Mouse (Mus musculus) frontal cortex, postnatal 14 days (tissue): Measurements from ENCODE around the gene Hoxa10.

Source experiments
- DNase-seq, 2 experiments: peaks; one replicate each; pipeline ENCODE4 v3.0.0; 2022; ENCODE audit warnings: low spot score in 2 of 2

Hoxa10 gene

DNA sequence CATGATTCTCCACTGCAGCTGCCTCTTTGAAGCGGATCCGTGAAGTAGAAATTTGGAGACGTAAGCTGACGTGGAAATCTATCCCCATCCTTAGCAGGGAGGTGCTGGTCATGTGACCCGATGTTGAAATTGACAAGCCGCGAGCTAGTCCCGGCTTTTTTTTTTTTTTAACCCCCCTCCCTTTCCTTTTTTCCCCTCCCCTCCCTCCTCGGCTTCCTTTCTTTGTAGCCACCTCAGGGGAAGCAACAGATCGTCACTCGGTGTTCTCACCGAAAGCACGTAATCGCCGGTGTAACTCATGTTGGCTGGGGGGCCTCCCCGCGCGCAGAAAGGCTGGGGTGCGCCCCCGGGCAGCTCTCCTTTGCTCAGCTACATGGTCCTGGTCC, 5.1 kb upstream of the Hoxa10 start, which contains the start of gene Hoxa11:
TSS of gene Hoxa11 (minus strand) at position 54 of the 386 bp plus-strand sequence.
- DNase-seq, result no peak

DNA sequence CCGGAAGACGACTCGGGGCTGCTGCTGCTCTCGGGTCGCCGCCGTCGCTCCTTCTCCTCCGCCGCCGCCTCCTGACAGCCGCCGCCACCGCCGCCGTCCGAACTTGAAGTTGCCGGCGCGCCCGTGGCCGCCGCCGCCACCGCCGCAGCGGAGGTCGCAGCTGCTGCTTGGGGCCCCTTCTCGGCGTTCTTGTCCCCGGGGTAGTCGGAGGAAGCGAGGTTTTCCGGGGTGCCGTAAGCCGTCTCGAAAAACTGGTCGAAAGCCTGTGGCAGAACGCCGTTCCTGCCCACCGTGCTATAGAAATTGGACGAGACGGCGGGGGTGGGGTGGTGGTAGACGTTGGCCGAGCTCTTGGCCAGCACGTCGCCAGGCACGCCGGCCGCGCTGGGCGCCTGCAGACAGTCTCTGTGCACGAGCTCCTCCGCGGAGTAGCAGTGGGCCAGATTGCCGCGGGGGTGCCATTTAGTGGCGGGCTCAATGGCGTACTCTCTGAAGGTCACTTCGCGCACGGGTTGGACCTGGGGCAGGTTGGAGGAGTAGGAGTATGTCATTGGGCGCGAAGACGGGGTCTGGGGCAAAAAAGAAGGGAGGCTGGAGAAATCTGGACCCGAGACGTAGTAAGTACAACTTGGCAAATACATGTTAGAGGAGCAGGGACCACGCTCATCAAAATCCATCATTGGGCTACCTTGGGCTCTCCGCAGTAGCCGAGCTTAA, 4.5 kb upstream of the Hoxa10 start:
- DNase-seq, result no peak

DNA sequence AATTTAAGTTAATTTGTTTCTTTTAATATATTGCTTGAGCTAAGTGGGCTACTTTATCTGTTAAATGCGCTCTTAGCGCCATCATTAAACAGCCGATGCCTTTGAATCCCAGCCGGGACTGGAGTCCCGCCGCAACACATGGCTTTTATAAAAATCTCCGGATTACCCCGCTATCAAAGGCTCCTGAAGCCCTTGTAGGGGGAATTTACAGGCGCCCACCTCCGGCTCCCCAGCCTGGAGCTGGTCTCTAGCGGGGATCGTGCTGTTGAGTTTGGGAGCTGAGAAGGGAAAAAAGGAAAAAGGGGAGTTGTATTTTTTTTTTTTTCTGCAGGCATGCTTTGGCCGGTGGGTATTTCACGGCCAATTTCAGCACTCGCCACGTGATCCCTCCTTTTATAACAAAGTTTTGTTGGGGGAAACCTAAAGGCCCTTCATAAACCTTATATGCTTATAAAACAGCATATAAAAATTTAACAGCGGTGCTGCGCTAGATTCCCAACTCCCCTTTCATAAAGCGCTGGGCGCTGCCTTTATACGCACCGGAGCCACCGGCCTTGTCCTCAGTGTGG, 3.9 kb upstream of the Hoxa10 start:
- no peak for DNase-seq

DNA sequence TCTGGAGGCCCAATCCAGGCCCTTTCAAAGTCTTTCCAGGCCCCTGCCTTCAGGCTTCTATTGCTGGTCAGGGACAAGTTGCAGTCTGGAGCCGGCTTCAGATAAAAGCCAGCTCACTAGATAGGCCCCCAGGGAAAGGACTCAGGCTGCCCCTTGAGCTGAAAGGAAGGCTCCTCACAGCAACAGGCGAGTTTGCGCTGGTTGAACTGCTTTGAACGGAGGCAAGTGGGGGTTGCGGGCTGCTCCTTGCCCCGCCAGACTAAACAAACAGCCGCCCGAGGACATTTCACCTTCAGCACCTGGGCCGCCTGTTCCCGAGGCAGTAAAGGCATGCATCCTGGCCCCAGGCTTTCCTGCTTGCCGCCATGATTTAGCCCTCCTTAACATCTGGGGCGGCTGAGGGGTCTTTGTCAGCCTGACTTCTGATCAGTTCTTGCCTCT, 3.0 kb upstream of the Hoxa10 start:
- DNase-seq, result no peak

DNA sequence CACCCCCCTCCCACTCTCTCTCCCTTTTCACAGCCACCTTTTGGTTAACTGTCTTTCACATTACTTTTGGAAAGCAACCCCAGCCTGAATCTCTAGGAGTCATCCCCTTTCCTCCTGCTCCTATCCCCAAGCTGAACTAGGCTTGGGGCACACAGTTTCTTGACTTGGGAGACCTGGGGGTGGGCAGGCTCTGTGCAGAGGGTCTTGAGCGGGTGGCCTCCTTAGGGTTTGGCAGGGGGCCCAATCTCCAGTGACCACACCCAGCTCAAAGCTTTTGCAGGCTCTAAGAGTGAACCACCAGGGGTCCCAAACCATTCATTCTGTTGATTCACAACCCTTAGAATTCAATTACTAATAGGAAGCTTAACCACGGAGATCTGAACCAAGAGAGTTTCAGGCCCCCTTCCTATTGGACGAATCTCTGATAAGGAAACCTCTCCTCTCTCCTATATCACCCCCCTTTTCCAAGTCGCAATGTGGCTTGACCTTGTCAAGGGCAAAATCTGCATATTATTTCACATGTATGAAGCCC, 2.2 kb upstream of the Hoxa10 start:
- no peak for DNase-seq

DNA sequence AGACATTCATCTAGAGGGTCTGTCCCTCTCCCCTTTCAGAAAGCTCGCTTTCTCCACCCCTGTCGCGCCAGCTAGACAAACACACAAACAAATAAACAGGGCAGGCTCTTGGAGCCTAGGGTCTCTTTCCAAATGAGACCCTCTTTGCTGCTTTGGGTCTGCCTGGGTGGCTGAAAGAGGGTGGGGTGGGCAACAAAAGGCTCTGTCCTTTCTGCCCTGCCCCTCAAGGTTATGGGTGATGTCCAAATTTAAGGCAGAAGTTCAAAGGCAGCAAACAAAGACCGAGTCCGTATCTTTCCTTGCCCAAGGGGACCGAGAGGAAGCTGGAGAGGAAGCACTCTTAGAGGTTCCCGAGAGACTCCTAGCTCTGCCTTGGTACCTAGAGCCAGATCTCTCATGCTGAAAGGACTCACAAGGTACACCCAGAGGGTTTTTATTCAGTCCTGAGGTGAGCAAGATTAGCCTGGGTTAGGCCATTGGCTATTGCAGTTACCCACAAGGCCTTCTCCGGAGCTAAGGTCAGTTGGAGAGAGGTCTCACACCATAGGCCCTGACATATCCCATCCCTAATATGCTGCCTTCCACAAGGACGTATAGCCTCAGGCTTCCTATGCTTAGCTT, 457 bp upstream of the Hoxa10 start:
- no peak for DNase-seq

DNA sequence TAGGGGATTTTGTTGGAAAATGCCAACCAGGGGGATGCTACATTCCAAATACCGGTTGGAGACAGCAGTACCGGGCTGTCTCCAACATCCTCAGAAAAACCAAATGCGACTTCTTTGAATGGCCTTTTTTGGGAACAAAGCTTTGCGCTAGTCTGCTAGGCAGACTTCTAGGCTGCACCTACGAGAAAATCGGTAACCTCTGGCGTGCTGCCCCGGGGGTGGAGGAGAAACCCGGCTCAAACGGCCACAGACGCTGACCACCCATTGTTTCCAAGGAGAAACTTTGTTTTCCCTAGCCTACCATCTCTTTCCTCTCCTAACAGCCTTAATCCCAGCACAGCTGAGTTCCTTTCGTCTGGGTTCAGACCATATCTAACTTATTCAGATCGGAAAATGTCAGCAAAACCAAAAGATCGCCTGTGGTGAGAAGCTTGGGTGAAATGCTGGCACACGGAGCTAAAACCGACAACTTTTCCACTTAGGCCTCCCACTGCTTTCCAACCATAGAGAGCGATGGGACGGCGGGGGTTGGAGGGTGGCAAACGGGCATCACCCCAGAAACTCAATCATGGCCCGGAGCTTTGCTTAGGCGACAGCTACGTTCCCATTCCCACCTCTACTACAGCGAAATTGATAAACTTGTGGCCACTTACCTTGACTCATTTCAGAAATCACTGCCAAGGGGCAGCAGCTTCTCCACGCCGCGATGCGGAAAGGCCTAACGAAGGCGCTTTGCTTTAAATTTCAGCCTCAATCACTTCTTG, 847 bp downstream of the Hoxa10 start:
- DNase-seq, result no peak

DNA sequence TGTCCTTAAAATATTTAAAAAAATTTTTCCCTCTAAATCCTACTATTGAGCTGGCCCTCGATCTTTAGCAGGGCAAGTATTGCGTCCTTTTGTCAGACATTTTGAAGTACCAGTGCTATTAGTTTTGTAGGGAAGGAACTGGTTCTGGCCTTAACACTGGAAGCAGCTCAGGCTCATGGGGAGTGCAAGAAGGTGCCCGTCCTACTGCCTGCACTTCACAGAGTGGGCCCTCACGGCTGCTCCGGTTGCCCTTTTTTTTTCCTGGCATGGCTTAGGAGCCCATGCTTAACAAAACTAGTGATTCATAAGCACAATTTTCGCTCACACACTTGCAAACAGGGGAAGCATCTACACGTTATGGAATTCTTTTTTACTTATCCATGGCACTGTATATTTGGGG, 1.7 kb downstream of the Hoxa10 start:
- DNase-seq, result no peak

DNA sequence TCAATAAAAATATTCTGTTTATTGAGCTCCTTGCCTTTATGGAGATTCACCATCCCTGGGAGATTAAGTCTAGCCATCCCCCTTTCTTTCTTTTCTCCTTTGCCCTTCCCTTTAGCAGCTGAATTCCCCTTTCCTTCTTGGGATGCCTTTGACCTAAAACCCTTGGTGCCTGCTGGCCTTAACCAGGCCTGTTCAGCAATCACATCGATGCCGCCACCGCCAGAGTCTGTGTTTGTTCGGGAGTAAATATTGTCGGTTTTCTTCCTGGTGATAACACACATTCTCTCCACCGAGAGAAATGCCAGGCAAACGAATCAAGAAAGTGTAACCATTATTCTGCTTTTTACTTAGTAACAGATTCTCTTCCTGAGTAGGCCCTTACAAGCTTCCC, 2.5 kb downstream of the Hoxa10 start:
- DNase-seq, result no peak

DNA sequence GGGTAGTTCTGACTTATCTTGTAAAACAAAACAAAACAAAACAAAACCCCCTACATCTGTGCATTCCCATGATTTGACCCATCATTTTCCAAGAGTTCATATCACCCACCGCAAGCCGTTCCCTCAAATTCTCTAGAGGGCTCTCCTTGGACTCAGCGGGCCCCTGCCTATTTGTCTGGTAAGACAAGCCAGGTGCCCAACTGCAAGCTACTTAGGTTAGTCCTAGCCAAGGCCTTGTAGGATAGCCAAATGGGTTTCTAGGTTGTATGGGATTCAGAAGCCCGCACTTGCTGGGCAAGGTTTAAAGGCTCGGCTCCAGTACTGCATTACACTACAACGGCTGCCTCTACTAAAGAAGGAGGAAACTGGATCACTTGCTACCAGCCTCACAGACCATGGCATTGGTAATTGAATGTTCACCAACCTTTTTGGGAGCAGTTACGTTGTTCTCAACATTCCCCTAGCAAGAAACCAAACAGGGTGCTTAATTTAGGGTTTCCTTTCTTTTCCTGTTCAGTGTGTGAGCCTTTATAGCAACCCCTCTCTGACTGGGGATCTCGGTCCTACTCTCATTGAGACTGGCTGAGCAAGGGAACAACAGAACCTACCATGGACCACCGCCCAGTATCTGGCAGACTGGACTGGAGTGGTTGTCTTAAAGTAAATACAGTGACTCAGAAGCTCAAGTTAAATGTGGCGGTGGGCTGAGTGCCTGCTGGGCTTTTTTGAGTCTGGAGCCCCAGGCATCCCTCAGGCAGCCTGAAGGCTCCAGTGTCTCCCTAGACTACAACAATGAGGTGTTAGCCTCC, 3.1 kb downstream of the Hoxa10 start:
- DNase-seq, result no peak

DNA sequence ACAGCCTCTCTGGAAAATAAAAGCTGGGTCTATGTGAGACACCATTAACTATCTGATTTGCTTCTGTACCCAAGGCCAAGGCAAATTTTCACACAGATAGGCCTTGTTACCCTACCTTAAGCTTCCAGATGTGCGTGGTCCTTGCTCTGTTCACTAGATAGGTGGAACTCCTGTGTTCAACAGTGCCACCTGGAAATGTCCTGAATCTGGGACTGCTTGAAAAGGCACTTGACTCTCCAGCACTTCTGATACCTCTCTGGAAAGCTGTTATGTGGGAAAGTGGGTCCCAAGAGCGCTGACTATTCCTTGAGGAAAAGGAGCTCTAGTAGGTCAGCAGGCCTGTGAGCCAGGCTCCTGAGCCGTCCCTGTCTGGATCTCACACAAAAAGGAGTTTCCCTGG, 3.8 kb downstream of the Hoxa10 start:
- no peak for DNase-seq

DNA sequence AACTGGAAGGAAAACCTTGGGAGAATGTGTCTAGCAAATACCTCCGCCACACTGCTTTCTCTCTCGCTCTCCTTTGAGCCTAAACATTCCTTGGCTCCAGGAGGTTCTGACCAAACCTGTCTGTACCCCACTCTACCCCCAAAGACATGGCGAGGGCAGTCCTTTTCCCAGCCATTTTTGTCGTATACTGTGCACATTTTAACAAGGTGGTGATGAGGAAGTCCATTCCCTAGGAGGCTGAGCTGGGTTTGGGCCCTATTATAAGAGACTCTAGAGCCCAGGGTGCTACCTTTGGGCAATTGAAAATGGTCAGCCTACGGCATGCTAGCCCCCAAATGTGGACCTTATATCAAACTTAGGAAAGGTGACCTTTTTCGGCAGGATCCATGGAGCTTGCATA, 4.8 kb downstream of the Hoxa10 start:
- no peak for DNase-seq

DNA sequence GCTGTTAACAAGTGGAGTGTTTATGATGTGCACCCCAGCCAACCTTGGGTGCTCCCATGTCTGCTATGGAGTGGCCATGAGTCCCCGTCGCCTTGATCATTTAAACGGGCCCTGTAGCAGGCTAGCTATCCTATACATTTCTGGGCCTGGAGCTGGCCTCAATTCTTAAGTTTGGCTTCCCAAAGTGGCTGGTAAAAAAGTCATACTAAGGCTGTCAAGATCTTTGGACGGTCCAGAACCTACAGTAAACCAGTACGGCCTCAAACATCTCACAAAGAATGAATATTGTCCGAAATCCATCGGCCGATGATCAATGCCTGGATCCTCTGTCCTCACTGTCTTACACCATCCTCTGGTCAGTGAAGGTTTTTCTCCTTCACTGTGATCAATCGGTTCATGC, 5.4 kb downstream of the Hoxa10 start:
- DNase-seq, result no peak

DNA sequence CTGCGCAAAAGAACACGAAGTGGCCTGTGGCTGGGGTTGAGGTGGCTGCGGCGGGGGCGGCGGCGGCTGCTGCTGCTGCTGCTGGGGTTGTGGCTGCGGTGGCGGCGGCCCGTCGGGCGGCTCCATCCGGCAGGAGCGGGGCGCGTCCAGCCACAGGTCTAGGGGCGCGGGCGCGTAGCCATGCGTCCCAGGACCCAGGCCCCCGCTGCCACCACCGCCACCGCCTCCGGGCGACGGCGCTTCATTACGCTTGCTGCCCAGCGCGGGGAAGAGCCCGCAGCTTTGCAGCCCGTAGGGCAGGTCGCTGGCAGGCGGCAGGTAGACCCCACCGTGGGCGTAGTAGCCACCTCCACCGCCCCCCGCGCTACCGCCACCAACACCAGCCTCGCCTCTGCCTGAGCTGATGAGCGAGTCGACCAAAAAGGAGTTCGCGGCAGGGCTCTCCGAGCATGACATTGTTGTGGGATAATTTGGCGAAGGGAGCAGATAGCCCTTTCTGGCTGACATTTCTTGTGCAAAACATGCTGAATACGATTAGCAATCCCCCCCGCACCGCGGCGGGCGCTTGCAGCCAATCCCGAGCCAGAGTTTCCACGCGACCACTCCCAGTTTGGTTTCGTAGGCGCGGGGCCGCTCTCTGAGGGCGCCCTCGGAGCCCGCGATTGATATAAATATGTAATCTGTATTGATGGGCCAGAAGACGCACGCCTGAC, 6.1 kb downstream of the Hoxa10 start:
- DNase-seq, result no peak

DNA sequence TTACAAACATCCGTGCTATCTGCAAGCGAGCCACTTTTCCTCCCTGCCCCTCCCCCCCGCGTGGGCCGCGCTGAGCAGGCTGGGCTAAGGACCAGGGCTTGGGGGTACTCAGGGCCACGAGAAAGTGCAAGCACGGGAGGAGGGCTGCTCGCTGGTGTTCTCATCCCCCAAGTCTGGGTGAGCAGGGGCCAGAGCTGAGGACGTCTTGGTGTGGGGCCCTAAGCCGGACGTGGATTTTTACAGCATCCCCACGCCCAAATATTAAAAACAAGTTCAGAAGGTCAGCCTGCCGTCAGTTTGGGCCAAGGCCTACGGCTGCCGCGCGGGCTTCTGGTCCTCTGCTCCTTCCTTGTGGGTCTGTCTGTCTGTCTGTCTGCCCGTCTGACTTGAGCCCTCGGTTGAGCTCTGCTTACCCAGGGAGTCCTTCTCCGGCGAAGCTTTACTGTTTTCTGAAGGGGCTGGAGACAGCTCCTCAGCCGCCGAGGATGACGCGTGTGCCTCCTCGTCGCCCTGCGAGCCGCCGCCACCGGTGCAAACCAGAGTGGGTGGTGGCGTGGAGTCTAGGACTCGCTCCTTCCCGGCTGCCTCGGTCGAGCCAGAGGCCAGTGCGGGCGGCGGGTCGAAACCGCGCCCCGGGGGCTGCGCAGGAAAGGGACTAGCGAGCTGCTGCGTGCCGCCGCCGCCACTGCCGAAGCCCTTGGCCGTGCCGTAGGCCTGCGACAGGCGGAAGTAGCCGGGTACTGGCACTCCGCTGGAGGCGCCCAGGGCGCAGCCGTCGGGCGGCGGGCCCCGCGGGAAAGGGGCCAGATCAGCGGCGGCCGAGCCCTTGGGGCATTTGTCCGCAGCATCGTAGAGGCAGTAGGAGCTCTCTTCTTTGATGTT, 6.9 kb downstream of the Hoxa10 start:
- no peak for DNase-seq

DNA sequence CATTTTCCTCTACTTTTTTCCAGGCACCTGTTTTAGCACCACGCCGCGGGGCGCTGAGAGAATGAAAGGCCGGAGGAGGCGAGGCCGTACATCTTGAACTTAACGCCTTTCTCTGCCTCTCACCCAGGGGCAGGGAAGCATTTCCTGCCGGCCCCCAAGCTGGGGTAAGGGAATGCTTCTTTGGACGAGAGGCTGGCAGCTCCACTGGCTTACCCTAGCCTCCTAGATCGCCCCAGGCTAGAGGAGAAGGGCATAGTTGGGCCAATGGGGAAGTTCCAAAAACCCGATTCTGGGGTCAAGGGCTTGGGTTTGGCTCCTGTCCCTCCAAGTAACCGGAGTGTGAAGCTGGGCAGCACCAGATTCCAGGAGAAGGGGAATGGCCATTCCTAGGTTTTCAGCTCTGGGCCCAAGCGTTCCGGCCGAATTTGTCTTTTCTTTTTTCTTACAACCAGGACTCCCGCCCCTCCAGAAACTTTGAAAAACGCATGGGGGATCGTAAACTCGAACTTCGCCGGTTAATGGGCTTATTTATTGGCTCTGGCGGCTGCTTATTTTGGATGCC, 7.6 kb downstream of the Hoxa10 start:
- DNase-seq, result no peak

DNA sequence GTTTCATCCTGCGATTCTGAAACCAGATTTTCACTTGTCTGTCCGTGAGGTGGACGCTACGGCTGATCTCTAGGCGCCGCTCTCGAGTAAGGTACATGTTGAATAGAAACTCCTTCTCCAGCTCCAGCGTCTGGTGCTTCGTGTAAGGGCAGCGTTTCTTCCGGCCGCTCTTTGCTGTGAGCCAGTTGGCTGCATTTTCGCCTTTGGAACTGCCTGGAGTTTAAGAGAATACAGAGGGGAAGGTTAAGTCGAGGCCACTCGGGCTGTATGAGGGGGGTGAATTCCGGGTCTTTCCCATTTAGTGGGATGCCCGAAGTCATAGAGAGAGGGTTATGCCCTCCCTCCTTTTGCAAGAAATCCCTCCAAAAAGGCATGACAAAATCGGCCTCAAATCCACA, 8.1 kb downstream of the Hoxa10 start:
- no peak for DNase-seq

DNA sequence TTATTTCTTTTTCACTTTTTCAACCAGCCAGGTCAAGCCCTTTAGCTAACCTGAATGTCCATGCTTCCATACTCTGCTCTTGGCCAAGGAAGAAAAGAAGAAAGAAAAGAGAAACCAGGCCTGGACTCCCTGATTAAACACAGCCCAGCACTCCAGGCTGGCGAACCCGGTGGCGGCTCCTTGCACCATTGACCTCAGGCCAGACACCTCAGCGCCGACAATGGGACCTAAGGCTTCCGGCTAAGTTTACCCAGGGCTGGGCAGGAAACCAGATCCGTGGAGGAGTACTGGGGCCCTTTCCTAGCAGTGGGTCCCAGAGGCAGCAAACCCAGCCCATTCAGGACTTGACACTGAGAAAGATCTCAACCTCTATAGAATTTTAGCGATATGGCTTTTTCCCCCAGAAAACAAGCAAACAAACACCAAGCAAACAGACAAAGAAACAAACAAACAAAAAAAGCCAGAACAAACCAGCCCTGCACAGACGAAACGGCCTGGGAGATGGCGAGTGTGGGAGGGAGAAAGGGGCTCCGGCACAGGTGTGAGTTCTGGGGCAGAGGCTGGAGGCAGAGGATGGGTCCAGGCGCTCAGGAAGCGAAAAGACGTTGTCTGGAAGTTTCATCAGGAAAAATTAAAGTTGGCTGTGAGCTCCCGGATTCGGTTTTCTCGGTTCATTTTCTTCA, 8.6 kb downstream of the Hoxa10 start:
- no peak for DNase-seq
